Mouse (Mus musculus) CH12.LX (cell line): Measurements from ENCODE around the gene Samd4b. TPM values are rescaled to one million over a fixed set of nuclear protein-coding genes. Genes with fewer than 3 reads are reported as not detected.

Experiments used
- DNase-seq: peaks from one replicate; pipeline ENCODE4 v3.0.0-alpha.2; 2013; ENCODE audit errors: extremely low read depth
- H3K27ac ChIP-seq: 2 replicates; pipeline ENCODE4 v1.5.1; 2012; ENCODE audit warnings: low read depth, mild to moderate bottlenecking, control low read depth, moderate library complexity; ENCODE audit not compliant: insufficient read depth
- H3K27me3 ChIP-seq: replicated peaks from 2 replicates; pipeline ENCODE3; 2012; ENCODE audit warnings: inconsistent platforms
- H3K36me3 ChIP-seq, 2 experiments: replicated peaks in 1 of 2; 2 replicates each; pipeline versions ENCODE3 to v1.6.1; 2012; ENCODE audit warnings: inconsistent platforms in 1 of 2, low read length in 1 of 2, mild to moderate bottlenecking in 1 of 2, mixed read lengths in 1 of 2, moderate library complexity in 1 of 2; ENCODE audit not compliant: control insufficient read depth in 1 of 2, insufficient read depth in 1 of 2
- H3K4me1 ChIP-seq, 2 experiments: 2 replicates each; pipeline ENCODE4 v1.6.1; 2012; ENCODE audit warnings: inconsistent platforms in 1 of 2, moderate library complexity in 1 of 2; ENCODE audit not compliant: insufficient read depth in 2 of 2, control insufficient read depth in 1 of 2
- H3K4me2 ChIP-seq: 2 replicates; pipeline ENCODE4 v1.6.1; 2012; ENCODE audit warnings: low read depth, mild to moderate bottlenecking, control low read depth; ENCODE audit not compliant: poor library complexity, insufficient read depth, severe bottlenecking
- H3K4me3 ChIP-seq, 3 experiments: fragments of 150-350 bp in 1 of 3; sonication (generic) in 1 of 3; replicated peaks in 1 of 3; 2 replicates each; pipeline versions ENCODE3 to v1.5.1; 2011 to 2012; ENCODE audit warnings: low read depth in 2 of 3, low read length in 2 of 3, mild to moderate bottlenecking in 2 of 3, moderate library complexity in 2 of 3, control low read depth in 1 of 3, improper control_type of control experiment in 1 of 3, inconsistent platforms in 1 of 3, mixed read lengths in 1 of 3; ENCODE audit not compliant: poor library complexity in 1 of 3
- H3K79me2 ChIP-seq: replicated peaks from 2 replicates; pipeline ENCODE4 v1.6.1; 2012; ENCODE audit warnings: mild to moderate bottlenecking, moderate library complexity; ENCODE audit not compliant: control insufficient read depth, poor library complexity, insufficient read depth, severe bottlenecking; ENCODE audit errors: extremely low read depth
- H3K9ac ChIP-seq: 2 replicates; pipeline ENCODE4 v1.6.1; 2012; ENCODE audit warnings: low read depth, mild to moderate bottlenecking, control low read depth, moderate library complexity; ENCODE audit not compliant: insufficient read depth
- H3K9me3 ChIP-seq: replicated peaks from 2 replicates; pipeline ENCODE3; 2012; ENCODE audit warnings: low read length, inconsistent platforms, mixed read lengths
- CHD1 ChIP-seq: IDR thresholded peaks from 2 replicates; pipeline ENCODE4 v1.6.1; 2012; ENCODE audit warnings: low read depth, low read length, improper control_type of control experiment, inconsistent platforms
- CTCF ChIP-seq, 2 experiments: IDR thresholded peaks in 1 of 2; conservative IDR thresholded peaks in 1 of 2; 2 replicates each; pipeline ENCODE4 v1.5.1; 2011 to 2012; ENCODE audit warnings: low read depth in 2 of 2, low read length in 2 of 2, improper control_type of control experiment in 1 of 2, inconsistent platforms in 1 of 2, mild to moderate bottlenecking in 1 of 2, moderate library complexity in 1 of 2
- EP300 ChIP-seq: IDR thresholded peaks from 2 replicates; pipeline ENCODE4 v1.6.1; 2011; ENCODE audit warnings: low read length, improper control_type of control experiment
- IRF4 ChIP-seq: IDR thresholded peaks from 2 replicates; pipeline ENCODE4 v1.6.1; 2014; ENCODE audit warnings: low read depth, mild to moderate bottlenecking, inconsistent platforms, low read length, improper control_type of control experiment
- JUN ChIP-seq: IDR thresholded peaks from 2 replicates; pipeline ENCODE4 v1.6.1; 2011; ENCODE audit warnings: low read depth, mild to moderate bottlenecking, low read length, improper control_type of control experiment, moderate library complexity; ENCODE audit not compliant: insufficient read depth
- MAFK ChIP-seq: IDR thresholded peaks from 2 replicates; pipeline ENCODE4 v1.6.1; 2011; ENCODE audit warnings: low read length, improper control_type of control experiment; ENCODE audit not compliant: insufficient replicate concordance
- MEF2A ChIP-seq: IDR thresholded peaks from 2 replicates; pipeline ENCODE4 v1.6.1; 2014; ENCODE audit warnings: low read depth, mild to moderate bottlenecking, inconsistent platforms, low read length, improper control_type of control experiment, borderline replicate concordance
- MYC ChIP-seq: IDR thresholded peaks from 2 replicates; pipeline ENCODE4 v1.6.1; 2011; ENCODE audit warnings: low read depth, mild to moderate bottlenecking, improper control_type of control experiment, low read length
- NELFE ChIP-seq: IDR thresholded peaks from 2 replicates; pipeline ENCODE4 v1.6.1; 2011; ENCODE audit warnings: low read depth, low read length, improper control_type of control experiment
- RCOR1 ChIP-seq: conservative IDR thresholded peaks from 2 replicates; pipeline ENCODE4 v1.6.1; 2012; ENCODE audit warnings: low read depth, mild to moderate bottlenecking, inconsistent platforms, low read length, improper control_type of control experiment
- SIN3A ChIP-seq: IDR thresholded peaks from 2 replicates; pipeline ENCODE4 v1.6.1; 2012; ENCODE audit warnings: low read length, improper control_type of control experiment, inconsistent platforms
- TCF12 ChIP-seq: IDR thresholded peaks from 2 replicates; pipeline ENCODE4 v1.6.1; 2014; ENCODE audit warnings: low read depth, mild to moderate bottlenecking, inconsistent platforms, low read length, improper control_type of control experiment
- UBTF ChIP-seq: IDR thresholded peaks from 2 replicates; pipeline ENCODE4 v1.6.1; 2012; ENCODE audit warnings: low read depth, mild to moderate bottlenecking, inconsistent platforms, low read length, improper control_type of control experiment, moderate library complexity
- USF1 ChIP-seq: IDR thresholded peaks from 2 replicates; pipeline ENCODE4 v1.6.1; 2014; ENCODE audit warnings: low read depth, mild to moderate bottlenecking, inconsistent platforms, low read length, improper control_type of control experiment
- ZMIZ1 ChIP-seq: IDR thresholded peaks from 2 replicates; pipeline ENCODE4 v1.6.1; 2012; ENCODE audit warnings: low read depth, mild to moderate bottlenecking, inconsistent platforms, low read length, improper control_type of control experiment
- ZNF384 ChIP-seq: IDR thresholded peaks from 2 replicates; pipeline ENCODE4 v1.6.1; 2012; ENCODE audit warnings: low read depth, low read length, improper control_type of control experiment, inconsistent platforms
- dilution Hi-C: fragments of 300-500 bp; cut with MboI; formaldehyde crosslinking; loops from 2 replicates; pipeline ENCODE4 v1.14.3; 2020; ENCODE audit warnings: low sequenced_read_pairs; ENCODE audit not compliant: extremely low pct_unique_long_range_greater_than_20kb, extremely low pct_ligation_motif_present
- in situ Hi-C: fragments of 300-500 bp; cut with MboI; formaldehyde crosslinking; loops from 3 replicates; pipeline ENCODE4 v1.14.3; 2019; ENCODE audit warnings: low sequenced_read_pairs, low pct_ligation_motif_present, low pct_unique_long_range_greater_than_20kb, mixed read lengths
- polyA plus RNA-seq: library from polyadenylated mRNA; unstranded; fragments of >175 nt; gene quantifications from 2 replicates; pipeline ENCODE4 v1.2.1, GENCODE M21; 2012; ENCODE audit warnings: low read depth; ENCODE audit not compliant: insufficient read length
- total RNA-seq, 2 experiments: library from RNA; depleted of rRNA; stranded (reverse); fragments of 300-350 nt in 1 of 2; fragments of >200 nt in 1 of 2; gene quantifications; 2 replicates each; pipeline ENCODE4 v1.2.3; 2012 to 2014

Gene Samd4b
- total and polyA plus RNA-seq, 3 experiments, result 3.7 to 24.6 (median 10.0) TPM

GRCm38 (mm10) chr7:28557708-28558107 is 40.2 kb downstream of the Samd4b start:
- 0 out of 2 replicates have a peak, but pooled peaks have one; percentile 17 for TF ChIP-seq TCF12
- no peak for TF ChIP-seq IRF4
- no peak overlapping the region for H3K27ac ChIP-seq
- dilution Hi-C loops, result no loop called here
- peaks cover 4% of the 10 kb centered on the region for H3K9me3 ChIP-seq
- peak; percentile 22 for DNase-seq
- H3K79me2 ChIP-seq, result no peaks in the 10 kb centered on the region
- peaks cover 35 to 53% of the 10 kb centered on the region in 2 experiments for H3K36me3 ChIP-seq
- in situ Hi-C loops, result loop anchor here (5.0 kb wide), 1 partner anchor 35 kb away; no protein-coding TSS in a partner anchor
- no peaks in the 10 kb centered on the region for H3K27me3 ChIP-seq
- H3K4me1 ChIP-seq, result peaks cover 0 to 26% of the 10 kb centered on the region in 2 experiments; a peak in 2 of 4 replicates
- no peak overlapping the region for H3K4me3 ChIP-seq
- H3K4me2 ChIP-seq, result no peak overlapping the region
- no peak overlapping the region for H3K9ac ChIP-seq

- dilution Hi-C loops, result no loop called here
- Histone ChIP-seq H3K36me3 (peaks cover 29 to 47% of the 10 kb centered on the region in 2 experiments), H3K79me2 (no peaks in the 10 kb centered on the region), H3K4me3 (no peak overlapping the region), H3K9me3 (peaks cover 9% of the 10 kb centered on the region), H3K4me1 (peaks cover 0 to 26% of the 10 kb centered on the region in 2 experiments; a peak in 2 of 4 replicates), H3K9ac (no peak overlapping the region), H3K4me2 (no peak overlapping the region), H3K27ac (no peak overlapping the region), H3K27me3 (no peaks in the 10 kb centered on the region)
- TF ChIP-seq MYC, result no peak
- TF ChIP-seq EP300, result no peak
- DNase-seq, result no peak
- in situ Hi-C loops, result loop anchor here (5.0 kb wide), 1 partner anchor 35 kb away; no protein-coding TSS in a partner anchor
Measured at GRCm38 (mm10) chr7:28557069-28557468, 40.9 kb downstream of the Samd4b start.

DNA sequence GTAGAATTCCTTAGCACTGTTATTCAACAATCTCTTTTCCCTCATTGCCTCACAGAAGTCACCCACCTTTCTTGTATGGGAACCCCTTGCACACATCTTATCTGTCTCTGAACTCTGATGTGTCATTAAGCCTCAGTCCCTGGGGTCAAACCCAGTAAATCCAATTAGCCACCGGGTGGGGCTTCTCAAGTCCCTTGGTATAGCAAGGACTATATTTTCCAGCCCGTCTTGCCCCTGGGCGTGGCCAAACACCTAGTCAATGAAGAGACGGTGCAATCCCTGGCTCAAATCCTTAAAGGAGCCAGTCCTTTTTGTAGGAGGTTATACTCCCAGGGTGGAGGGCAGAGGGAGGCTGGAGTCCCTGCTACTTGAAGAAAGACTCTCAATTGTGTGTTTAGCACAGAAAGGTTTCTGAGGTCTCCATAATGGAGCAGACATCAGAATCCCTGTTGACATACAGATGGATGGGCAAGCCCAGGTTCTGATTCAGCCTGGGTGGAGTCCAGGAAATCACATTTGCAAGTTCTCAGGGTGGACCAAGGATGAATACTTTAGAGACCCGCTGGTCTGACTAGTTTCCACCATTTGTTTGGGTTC is 41.9 kb downstream of the Samd4b start:
- peaks cover 9% of the 10 kb centered on the region for H3K9me3 ChIP-seq
- H3K36me3 ChIP-seq, result peaks cover 24 to 40% of the 10 kb centered on the region in 2 experiments
- H3K9ac ChIP-seq, result no peak overlapping the region
- H3K79me2 ChIP-seq, result no peaks in the 10 kb centered on the region
- H3K27me3 ChIP-seq, result no peaks in the 10 kb centered on the region
- in situ Hi-C loops (loop anchor here (5.0 kb wide), 1 partner anchor 36 kb away; no protein-coding TSS in a partner anchor), dilution Hi-C loops (no loop called here)
- peaks cover 0 to 26% of the 10 kb centered on the region in 2 experiments; a peak in 2 of 4 replicates for H3K4me1 ChIP-seq
- H3K27ac ChIP-seq, result no peak overlapping the region
- no peak overlapping the region for H3K4me3 ChIP-seq
- TF ChIP-seq TCF12 (no peak), EP300 (no peak), ZNF384 (no peak), MYC (no peak), MEF2A (no peak), RCOR1 (no peak), UBTF (no peak), MAFK (no peak), SIN3A (no peak), CHD1 (no peak), USF1 (no peak), ZMIZ1 (no peak), NELFE (no peak), JUN (no peak), CTCF (conservative IDR thresholded peaks at IDR 0.05 in 1 of 2, IDR thresholded peaks at IDR 0.05 in 1 of 2; ENCODE audit: low read depth in 2 of 2, low read length in 2 of 2) (no peak)
- no peak for DNase-seq
- H3K4me2 ChIP-seq, result no peak overlapping the region
